Mouse (Mus musculus) kidney, postnatal 36 days (tissue): Measurements from ENCODE around the gene Ankrd1.
A peak's percentile ranks its signal among the peaks of the same experiment; 100 is the strongest.

Experiments
- DNase-seq, 2 experiments: peaks; one replicate each; pipeline ENCODE4 v3.0.0; 2021 to 2022; ENCODE audit warnings: mixed read lengths in 2 of 2

The Ankrd1 gene

DNA sequence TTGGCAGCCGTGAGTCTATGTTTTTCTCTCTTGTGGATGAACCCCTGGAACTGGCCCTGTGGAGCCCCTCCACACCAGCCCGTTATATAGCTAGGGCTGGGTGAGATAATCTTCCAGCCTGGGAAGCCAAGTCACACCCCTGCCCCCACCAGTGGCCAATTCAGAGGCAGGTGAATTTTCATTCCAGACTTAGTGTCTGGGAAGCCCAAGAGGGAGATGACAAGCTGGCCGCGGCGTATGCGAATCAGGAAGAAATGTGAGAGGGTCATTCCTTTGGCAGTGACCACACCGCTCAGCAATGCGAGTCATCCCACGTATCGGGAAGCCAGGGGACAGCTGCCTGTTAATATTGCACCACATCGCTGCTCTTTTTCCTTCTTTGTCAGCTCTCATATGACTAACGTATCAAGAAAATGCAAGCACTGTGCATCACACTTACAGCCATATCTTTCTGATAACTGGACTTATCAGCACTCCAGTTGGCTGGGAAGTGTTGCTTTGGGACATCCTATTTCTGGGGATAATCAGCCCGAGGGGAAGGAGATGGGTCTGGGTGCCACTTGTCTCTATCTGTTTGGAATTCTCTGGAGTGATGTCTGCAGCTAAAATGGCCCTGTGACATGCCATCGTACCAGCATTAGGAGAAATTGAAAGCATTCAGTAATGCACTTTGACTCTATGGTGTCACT, at the start of gene Ankrd1:
Gene Ankrd1 (minus strand): TSS at position 317 of the 689 bp plus-strand sequence.
- no peak for DNase-seq

- DNase-seq, result no peak
Measured at GRCm38 (mm10) chr19:36169101-36169500, 49.2 kb upstream of the Ankrd1 start.

- no peak for DNase-seq
Measured at GRCm38 (mm10) chr19:36168121-36168520, 48.2 kb upstream of the Ankrd1 start.

DNA sequence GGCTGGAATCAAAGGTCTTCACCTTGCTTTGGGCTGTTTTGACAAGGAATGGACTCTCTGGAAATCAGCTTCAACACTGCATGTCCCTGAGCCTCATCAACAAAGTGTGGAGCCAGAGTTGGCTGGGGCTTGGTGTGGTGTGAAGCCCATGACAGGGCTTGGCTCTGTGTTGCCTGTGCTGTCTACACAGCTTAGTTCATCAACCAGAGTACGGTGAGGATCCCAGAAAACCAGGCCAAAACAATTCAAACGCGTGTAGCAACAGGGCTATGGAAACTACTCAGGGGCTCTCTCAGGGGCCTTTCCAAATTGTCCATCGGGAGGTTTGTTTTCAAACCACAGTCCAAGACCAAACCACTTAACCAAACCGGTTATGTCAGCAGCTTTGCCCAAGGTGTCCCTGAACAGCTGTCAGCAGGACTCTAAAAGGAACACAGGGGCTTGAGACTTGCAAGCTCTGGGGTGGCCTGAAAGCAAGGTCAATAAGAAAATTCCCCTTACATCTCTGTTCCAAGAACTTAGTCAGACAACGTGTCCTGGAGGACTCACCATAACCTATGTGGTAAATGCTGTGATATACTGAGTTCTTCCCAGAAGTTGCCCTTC, 47.5 kb upstream of the Ankrd1 start:
- DNase-seq, result no peak

GRCm38 (mm10) chr19:36166401-36167160, 46.7 kb upstream of the Ankrd1 start:
- DNase-seq, result no peak

DNA sequence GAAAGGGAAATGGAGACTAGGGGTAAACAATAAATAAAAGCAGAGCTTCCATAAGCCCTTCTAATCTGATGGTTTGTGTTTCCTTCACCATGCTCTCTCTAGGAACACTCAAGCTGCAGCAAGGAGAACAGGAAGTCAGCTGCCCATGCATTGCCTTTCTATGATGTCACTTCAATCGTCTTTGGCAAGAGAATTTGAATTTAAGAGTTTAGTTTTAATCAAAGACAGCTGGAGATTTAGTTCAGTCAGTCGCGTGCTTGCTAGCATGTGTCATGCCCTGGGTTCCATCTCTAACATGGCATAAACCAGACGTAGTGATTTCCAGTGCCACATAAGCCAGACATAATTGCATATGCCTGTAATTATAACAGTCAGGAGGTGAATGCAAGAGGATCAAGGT, 45.5 kb upstream of the Ankrd1 start:
- DNase-seq, result no peak

- no peak for DNase-seq
Measured at GRCm38 (mm10) chr19:36150241-36151007, 30.5 kb upstream of the Ankrd1 start.

- no peak for DNase-seq
Measured at GRCm38 (mm10) chr19:36148578-36148977, 28.7 kb upstream of the Ankrd1 start.

DNA sequence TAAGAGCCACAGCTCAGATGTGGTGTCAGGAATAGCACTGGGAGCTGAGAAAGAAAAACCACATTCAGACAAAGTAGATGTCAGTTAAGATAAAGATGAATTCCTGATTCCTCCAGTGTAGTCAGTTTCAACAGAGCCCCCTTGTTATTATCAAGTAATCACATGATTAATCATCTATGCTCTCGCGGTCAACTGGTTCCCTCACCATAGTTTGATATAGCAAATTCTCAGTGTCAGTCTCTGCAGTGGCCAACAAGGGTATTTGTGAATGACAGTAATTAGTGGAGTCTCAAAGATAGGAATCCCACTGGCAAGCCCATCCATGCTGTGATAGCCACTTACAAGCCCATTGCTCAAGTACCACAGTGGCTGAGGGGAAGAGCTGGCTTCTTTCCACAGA, 23.7 kb upstream of the Ankrd1 start:
- DNase-seq, result no peak

DNA sequence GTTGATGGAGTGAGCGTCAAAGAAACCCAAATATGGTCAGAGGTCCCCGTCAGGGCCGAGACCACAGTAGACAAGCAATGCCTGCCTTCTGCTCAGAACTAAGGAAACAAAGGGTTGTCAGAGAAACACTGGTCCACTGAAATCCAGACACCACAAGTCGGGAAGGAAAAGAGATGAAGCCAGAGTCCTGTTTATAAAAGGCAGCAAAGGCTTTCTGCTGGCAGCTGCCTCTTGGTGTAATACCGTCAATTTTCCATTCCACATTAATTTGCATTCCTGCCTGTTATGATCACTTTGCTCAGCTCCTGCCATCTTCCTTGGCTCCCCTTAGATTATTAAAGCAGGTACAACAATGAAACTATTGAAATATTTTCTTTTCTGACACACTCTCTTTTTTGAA, 13.8 kb upstream of the Ankrd1 start:
- no peak for DNase-seq

- no peak for DNase-seq
Measured at GRCm38 (mm10) chr19:36133064-36133463, 13.2 kb upstream of the Ankrd1 start.

DNA sequence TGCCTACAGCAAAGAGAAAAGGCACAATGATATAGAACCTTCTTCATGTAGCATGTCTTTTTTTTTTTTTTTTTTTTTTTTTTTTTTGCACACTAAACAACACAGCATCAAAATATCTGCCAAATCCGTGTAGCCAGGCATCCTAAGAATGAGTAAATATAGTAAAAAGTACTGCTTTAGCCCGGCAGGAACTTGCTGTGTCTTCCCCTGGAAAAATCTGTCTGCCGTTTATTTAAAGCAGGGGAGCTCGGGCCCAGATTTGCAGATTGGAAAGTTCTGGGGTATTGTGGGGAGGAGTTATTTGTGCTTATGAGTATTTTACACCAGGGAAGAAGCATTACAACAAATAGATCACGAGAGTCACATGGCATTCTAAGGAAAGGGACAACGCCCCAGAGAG, 12.1 kb upstream of the Ankrd1 start:
- no peak for DNase-seq

- no peak for DNase-seq
Measured at GRCm38 (mm10) chr19:36130181-36130580, 10.3 kb upstream of the Ankrd1 start.

- DNase-seq, result peak in 1 of 2 experiments; percentile 5
Measured at GRCm38 (mm10) chr19:36129643-36130042, 9.7 kb upstream of the Ankrd1 start.

GRCm38 (mm10) chr19:36129213-36129612, 9.3 kb upstream of the Ankrd1 start:
- peak; percentile 39 to 40 for DNase-seq

DNA sequence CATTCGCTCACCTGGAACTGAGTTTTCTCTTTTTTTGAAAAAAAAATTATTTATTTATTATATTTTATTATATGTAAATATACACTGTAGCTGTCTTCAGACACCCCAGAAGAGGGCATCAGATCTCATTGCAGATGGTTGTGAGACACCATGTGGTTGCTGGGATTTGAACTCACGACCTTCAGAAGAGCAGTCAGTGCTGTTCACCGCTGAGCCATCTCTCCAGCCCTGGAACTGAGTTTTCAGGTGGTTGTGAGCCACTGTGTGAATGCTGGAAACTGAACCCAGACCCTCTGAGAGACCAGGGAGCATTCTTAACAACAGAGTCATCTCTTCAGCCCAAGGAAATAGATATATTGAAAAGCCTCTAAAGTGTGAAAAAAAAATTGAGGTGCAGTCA, 8.5 kb upstream of the Ankrd1 start:
- no peak for DNase-seq

- no peak for DNase-seq
Measured at GRCm38 (mm10) chr19:36124203-36124602, 4.3 kb upstream of the Ankrd1 start.

- no peak for DNase-seq
Measured at GRCm38 (mm10) chr19:36119219-36119618, 680 bp downstream of the Ankrd1 start.

DNA sequence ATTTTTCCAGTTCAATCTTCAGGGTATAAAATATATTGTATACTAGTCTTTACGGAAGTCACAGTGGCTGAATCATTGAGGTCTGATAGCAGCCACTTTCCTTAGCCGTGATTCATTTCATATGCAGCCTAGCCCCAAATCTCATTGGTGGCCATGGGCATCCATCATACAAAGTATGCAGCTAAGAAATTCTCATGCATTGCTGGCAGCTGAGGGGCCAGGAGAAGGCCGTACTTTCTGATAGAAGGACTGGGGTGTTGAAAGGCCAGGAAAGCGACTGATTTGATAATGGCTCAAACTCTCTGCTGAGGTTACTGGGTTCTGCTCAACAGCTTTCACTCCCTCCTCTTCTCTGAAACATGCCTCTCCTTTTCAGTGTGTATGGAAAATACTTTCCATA, 3.7 kb downstream of the Ankrd1 start:
- no peak for DNase-seq

DNA sequence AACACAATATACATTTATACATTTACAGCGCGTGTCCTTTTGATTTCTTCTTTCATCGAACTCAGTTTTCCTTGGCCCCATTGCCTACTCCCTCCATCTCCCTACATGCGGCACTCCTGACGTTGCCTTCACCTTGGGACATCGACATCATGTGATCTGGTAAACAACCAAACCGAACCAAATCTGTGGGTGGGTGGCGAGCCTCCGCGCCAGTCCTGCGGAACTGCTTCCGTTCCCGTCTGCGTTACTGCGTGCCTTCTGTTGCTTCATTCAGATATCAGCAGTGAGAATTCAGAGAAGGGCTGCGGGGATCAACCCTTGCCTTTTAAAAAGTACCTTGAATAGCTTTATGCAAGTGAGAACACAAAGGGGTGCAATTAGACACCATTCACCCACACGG, 7.9 kb downstream of the Ankrd1 start:
- no peak for DNase-seq

- DNase-seq, result peak; percentile 6 to 19
Measured at GRCm38 (mm10) chr19:36111054-36111895, 8.6 kb downstream of the Ankrd1 start.

- peak in 1 of 2 experiments; percentile 19 for DNase-seq
Measured at GRCm38 (mm10) chr19:36110465-36110864, 9.4 kb downstream of the Ankrd1 start.
